Mouse (Mus musculus) monocyte, adult 5-6 weeks (primary cell): Measurements from ENCODE around the gene Rbfox3. TPM values are rescaled to one million over a fixed set of nuclear protein-coding genes. Genes with fewer than 3 reads are reported as not detected.

Source experiments
- ATAC-seq: fragments of 153-309, 156-312 bp; replicated peaks from 2 replicates; pipeline ENCODE4 v1.8.0; 2017; ENCODE audit warnings: mild to moderate bottlenecking; ENCODE audit not compliant: low TSS enrichment, insufficient number of reproducible peaks, severe bottlenecking, poor library complexity, low FRiP score
- total RNA-seq: library from RNA; stranded (forward); fragments of 200-1000, 200-491, 200-594 nt; gene quantifications from 3 replicates; pipeline ENCODE4 v1.2.3, GENCODE M21; 2017

Rbfox3 gene
- total RNA-seq, 1 experiment from 2014 or later, result not detected

- no peak for ATAC-seq
Measured at GRCm38 (mm10) chr11:118666172-118666571, 245.2 kb downstream of the Rbfox3 start.

- ATAC-seq, result no peak
Measured at GRCm38 (mm10) chr11:118663305-118663704, 248.1 kb downstream of the Rbfox3 start.

- no peak for ATAC-seq
Measured at GRCm38 (mm10) chr11:118659305-118659704, 252.1 kb downstream of the Rbfox3 start.

GRCm38 (mm10) chr11:118655833-118656232, 255.6 kb downstream of the Rbfox3 start:
- no peak for ATAC-seq

GRCm38 (mm10) chr11:118653521-118654318, 257.7 kb downstream of the Rbfox3 start:
- ATAC-seq, result no peak

- ATAC-seq, result no peak
Measured at GRCm38 (mm10) chr11:118652401-118653240, 258.8 kb downstream of the Rbfox3 start.

GRCm38 (mm10) chr11:118648369-118648768, 263.0 kb downstream of the Rbfox3 start:
- ATAC-seq, result no peak

- no peak for ATAC-seq
Measured at GRCm38 (mm10) chr11:118646864-118647263, 264.5 kb downstream of the Rbfox3 start.

GRCm38 (mm10) chr11:118645158-118645557, 266.2 kb downstream of the Rbfox3 start:
- no peak for ATAC-seq

GRCm38 (mm10) chr11:118640706-118641105, 270.7 kb downstream of the Rbfox3 start:
- ATAC-seq, result no peak

GRCm38 (mm10) chr11:118637718-118638117, 273.7 kb downstream of the Rbfox3 start:
- ATAC-seq, result no peak

GRCm38 (mm10) chr11:118634647-118635046, 276.8 kb downstream of the Rbfox3 start:
- no peak for ATAC-seq

GRCm38 (mm10) chr11:118629718-118630117, 281.7 kb downstream of the Rbfox3 start:
- no peak for ATAC-seq

- ATAC-seq, result no peak
Measured at GRCm38 (mm10) chr11:118627541-118627940, 283.9 kb downstream of the Rbfox3 start.

GRCm38 (mm10) chr11:118620869-118621268, 290.5 kb downstream of the Rbfox3 start:
- ATAC-seq, result no peak

- ATAC-seq, result no peak
Measured at GRCm38 (mm10) chr11:118614126-118614525, 297.3 kb downstream of the Rbfox3 start.

- no peak for ATAC-seq
Measured at GRCm38 (mm10) chr11:118610128-118610527, 301.3 kb downstream of the Rbfox3 start.

GRCm38 (mm10) chr11:118609236-118610000, 302.0 kb downstream of the Rbfox3 start:
- no peak for ATAC-seq

GRCm38 (mm10) chr11:118607927-118608326, 303.5 kb downstream of the Rbfox3 start:
- ATAC-seq, result no peak
